Mouse (Mus musculus) urinary bladder, postnatal 14 days (tissue): ENCODE results near the gene Ly6g6e.
"Not testable (repeated sequence)": the region's sequence is repeated elsewhere in the genome, so short reads cannot be mapped to it uniquely, and the experiment has no call there.

Source experiments
- DNase-seq: peaks from one replicate; pipeline ENCODE4 v3.0.0; 2021; ENCODE audit warnings: low spot score

Ly6g6e gene

DNA sequence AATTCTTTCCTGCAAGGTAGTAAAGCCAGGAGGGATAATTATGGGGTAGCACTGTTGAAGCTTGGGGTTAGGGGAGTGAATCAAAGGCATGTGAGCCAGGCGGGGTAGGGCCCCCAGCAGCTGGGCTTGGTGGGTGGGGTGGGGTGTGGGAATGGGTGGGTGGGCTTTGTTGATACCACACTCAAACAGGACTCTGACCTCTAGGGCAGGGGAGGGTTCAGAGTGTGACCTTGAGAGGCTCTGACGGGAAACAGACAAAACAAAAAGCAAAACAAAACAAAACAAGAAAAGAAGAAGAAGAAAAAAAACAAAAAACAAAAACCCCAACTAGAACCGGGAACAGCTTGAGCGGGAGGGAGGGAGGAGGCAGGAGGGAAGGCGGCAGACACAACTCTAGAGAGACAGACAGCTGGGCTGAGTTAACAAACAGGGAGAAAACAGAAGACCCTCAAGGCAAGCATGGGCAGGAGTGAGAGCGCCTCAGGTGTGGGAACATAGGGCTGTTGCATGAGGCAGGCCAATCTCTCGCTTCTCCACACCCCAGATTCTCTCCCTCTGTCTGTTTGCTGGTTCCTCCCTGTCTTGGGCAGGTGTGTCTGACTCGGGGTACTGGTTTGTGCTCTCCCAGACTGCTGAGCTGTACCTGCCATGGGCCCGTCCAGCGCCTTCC is at the start of gene Ly6g6e:
Ly6g6e (plus strand) TSS at position 396 of the 670 bp plus-strand sequence.
- no peak for DNase-seq

DNA sequence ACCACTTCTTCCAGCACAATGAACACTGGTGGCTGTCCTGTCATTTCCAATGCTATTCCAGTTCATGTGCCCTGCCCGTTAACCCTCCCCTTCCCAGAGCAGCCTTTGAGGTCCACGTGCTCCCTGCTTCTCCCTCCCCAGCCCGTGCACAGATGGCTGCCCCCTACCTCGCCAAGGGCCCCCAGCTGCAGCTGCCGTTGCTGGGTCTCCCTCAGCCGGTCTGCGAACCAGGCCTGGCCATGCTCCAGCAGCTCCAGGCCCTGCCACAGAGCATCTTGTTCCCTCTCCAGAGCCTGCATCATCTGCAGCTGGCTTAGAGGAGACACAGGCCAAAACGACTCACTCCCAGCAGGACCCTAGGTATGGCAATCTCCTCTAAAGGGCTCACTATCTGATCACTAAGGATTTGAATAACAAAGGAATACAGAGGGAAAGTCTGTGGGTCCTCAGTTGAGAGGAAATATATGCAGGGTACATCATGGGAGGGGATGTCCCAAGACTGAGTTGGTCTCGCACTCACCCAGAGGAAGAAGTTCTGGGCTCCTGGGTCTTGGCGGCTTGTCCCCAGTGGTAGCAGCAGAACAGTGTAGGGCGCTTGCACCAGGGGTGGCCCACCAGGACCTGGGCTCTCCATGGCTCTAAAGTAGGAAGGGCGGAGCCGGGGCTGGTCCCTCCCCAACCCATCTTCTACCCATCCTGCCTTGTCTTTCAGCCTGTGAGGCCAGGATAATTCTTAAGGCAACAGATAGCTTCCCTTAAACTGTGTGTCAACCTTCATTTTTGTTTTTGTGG is 49.2 kb upstream of the Ly6g6e start, which contains the start of gene Sapcd1:
Sapcd1 (minus strand) TSS at position 740 of the 792 bp plus-strand sequence.
- DNase-seq: no peak

DNA sequence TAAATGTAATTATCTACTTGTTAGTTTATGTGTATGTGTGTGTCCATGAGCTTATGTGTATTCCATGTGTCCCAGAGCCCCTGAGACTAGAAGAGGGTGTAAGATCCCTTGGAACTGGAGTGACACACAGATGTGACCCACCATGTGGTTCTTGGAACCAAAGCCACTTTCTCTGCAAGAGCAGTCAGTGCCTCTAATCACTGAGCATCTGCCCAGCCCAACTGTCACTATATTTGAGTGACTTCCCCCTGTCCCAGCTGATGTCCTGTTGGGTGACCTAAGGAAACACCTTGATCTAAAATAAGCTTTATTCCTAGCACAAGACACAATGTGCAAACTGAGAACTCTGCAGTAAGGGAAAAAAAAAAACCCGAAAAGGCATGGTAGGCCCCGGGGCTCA is 48.4 kb upstream of the Ly6g6e start:
- no peak for DNase-seq

DNA sequence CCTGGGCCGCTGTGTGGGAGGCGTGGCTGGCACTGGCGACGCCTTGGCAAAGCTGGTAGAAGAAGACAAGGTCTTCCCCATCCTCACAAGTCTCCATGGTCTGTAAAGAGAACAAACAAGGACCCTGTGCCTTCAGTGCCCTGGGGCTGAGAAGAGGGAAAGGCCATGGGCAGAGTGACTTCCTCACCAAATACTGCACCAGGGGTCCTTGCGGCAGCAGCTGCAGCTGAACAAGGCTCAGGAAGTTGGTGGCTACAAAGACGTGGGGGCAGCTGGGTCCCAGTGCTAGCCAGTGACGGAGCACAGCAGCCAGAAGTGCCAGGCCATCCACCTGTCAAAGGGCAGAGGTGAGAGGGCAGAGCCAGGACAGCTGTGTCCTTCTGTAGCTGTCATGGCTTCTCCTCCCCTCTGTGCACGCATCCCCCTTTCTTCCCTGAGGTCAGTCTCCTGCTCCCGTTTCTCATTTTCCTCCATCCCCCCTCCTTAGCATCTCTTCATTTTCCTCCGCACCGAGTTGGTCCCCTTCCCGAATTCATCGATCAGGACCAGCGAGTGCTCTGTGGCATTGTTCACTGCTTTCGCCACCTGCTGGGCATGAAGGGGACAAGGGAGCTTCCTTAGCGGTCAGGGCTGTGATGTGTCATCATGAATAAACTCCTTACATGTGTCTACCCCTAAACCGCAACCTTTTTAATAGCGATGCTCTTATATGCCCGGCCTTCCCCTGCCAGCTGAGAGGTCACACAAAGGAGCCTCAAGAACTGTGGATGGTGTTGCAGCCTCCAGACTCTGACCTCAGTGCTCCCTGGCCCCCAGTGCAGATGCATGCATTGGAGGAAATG is 46.8 kb upstream of the Ly6g6e start:
- DNase-seq: no peak

DNA sequence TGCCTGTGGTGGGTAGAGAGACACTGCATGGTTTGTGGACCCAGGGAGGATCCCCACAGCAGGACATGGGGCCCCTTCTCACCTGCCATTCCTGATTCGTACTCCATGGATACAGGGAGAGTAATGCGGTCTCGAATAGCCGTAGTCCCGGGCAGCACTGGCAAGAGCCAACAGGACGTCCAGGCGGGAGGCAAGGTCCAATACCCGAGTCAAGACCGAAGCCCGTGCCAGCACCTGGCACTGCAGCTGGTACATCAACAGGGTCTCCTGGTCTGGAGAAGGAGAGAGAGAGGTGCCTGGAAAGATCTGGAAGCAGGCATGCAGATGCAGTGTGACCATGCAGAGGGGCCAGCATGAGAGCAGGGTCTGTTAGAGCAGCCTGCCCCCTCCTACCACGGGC is 45.4 kb upstream of the Ly6g6e start:
- no peak for DNase-seq

DNA sequence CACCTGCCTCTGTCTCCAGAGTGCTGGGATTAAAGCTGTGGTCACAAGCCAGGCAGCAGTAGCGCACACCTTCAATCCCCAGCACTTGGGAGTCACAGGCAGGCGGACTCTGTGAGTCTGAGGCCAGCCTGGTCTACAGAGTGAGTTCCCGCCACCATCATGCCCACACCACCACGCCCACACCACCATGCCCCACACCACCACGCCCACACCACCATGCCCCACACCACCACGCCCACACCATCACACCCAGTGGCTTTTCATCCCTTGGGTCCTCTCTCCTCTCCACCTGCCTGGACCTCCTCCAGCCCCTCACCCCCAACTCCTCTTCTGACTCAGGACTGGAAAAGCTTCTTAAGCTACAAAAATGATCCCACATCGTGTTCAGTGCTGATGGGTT is 44.8 kb upstream of the Ly6g6e start:
- DNase-seq: no peak

DNA sequence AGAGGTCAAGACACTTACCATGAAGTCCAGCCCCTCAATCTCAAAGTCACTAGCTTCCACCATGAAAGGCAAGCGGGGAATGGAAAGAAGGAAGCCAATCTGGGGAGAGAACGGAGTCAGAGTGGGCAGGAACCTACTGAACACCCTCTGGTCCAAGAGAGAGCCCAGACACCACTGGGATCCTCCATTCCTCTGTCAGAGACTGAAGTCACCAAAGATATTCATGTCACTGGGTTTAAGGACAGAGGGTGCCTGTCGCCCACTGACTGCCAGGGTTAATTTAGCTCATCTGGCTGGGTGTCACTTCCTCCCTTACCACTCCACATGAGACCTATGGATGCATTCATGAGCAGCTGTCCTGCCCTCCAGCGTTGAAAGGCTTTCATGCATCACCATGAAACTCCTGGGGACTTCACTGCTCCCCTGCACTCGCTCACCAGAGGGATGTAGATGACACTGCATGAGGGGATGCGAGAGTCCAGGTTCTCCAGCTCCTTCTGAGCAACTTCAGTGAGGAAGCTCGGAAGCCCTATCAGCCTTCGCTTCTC is 44.3 kb upstream of the Ly6g6e start:
- DNase-seq: no peak

DNA sequence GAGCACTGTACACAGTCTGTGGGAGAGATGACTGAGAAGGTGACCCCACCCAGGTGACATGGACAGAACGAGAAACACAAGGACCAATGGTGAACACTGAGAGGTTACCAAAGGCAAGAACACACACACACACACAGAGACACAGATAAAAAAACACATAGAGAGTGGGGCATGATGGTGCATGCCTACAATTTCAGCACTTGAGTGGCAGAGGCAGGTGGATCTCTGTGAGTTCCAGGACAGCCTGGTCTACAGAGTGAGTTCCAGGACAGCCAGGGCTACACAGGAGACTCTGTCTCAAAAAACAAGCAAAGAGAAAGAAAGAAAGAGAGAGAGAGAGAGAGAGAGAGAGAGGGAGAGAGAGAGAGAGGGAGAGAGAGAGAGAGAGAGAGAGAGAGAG is 43.0 kb upstream of the Ly6g6e start:
- not testable (repeated sequence) for DNase-seq

DNA sequence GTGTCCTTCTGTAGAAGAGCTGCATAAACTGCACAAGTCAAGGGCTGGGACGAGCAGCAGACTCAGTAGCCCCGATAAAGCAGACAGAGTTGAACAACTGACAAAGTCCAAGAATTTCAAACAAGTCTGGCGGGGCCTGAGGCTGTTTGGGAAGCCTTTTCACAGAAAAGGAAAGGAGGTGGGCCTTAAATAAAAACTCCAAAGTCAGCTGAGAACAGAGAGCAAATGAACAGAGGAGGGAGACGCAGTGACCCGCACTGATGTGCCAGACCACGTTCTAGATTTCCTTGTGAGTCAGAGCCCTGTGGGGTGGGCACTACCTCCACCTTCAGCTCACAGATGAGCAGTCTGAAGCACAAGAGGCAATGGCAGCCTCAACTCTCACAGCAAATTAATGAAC is 41.8 kb upstream of the Ly6g6e start:
- no peak for DNase-seq

DNA sequence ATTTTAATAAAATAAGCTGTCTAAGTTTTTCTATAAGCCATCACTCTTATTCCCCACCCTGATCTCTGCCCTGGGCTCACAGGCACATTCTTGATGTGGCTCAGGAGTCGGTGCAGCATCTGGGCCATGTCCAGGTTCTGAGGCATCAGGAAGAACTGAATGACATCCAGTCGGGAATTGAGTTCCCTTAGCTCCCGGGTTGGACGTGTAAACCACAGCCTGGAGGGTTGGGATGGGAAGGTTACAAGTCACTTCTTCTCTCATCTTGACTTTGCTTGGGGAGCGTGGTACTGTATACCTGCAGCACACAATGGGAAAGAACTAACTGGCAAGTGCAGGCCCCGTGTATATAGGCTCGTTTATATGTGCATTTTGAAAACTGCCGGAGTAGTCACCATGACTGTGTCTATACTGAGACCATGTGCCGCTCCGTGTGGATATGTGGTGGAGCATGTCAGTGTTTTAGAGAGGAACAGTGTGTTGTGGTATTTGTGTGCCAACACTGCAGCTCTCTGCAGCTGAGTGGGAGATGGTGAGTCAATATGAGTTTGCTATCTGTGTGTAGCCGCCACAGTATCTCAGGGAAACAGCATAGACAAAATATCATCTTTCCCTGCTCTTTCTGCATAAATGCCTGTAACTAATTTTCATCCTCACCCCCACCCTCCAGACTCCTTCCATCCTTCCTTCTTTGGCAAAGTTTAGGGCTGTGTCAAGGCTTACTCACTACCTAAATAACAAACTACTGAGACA is 37.4 kb upstream of the Ly6g6e start:
- no peak for DNase-seq

DNA sequence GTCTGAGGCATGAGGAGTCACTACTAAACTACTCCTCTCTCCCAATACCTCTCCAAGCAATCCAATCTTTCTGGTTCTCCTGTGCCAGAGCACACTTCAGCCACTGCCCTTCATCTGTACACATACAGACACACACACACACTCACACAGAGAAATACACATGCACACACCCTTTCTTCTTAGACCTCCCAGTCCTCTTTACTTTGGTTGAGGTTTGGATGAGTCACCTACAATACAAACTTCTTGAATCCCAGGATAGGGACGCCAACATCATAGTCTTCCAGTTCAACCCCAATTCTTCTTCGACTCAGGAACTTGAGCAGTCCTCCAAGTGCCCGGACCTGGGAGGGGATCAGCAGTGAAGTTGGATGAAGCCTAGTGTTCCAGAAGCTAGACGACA is 32.9 kb upstream of the Ly6g6e start:
- no peak for DNase-seq

DNA sequence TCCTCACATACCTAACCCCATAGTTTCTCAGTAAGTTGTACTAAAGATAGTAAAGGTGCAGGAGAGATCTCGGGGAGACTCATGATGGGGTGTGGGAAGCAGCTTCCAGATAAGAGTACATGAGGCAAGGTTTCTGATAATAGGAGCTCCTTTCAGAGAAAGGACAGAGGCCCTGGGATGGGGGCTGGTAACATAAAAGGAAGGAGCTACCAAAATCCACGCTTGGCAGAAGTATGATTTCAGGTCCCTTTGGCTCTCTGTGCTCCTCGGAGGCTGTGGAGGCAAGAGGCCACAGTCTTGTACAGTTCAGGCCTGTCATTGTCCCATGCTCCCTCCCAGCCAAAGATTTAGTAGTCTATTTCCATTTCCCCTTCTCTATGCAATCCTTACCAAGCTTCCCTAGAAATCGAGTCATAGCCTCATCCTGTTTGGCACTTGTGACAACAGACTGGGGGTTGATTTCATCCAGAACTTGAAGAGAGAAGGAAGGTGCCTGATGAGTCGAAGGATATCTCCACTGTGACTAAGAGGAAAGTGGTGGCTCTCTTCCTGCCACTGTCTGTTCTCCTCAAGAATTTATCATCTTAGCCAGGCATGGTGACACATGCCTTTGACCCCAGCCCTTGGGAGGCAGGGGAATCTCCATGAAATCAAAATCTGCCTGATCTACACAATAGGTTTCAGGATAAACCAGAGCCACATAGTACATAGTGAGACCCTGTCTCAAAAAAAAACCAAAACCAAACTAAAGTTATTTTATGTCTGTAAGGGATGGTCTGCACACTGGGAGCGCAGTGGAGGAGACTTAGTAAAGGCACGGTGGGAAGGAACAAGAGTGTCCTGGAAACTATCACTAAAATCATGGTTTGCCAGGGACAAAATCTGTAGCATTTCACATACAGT is 31.5 kb upstream of the Ly6g6e start:
- no peak for DNase-seq

DNA sequence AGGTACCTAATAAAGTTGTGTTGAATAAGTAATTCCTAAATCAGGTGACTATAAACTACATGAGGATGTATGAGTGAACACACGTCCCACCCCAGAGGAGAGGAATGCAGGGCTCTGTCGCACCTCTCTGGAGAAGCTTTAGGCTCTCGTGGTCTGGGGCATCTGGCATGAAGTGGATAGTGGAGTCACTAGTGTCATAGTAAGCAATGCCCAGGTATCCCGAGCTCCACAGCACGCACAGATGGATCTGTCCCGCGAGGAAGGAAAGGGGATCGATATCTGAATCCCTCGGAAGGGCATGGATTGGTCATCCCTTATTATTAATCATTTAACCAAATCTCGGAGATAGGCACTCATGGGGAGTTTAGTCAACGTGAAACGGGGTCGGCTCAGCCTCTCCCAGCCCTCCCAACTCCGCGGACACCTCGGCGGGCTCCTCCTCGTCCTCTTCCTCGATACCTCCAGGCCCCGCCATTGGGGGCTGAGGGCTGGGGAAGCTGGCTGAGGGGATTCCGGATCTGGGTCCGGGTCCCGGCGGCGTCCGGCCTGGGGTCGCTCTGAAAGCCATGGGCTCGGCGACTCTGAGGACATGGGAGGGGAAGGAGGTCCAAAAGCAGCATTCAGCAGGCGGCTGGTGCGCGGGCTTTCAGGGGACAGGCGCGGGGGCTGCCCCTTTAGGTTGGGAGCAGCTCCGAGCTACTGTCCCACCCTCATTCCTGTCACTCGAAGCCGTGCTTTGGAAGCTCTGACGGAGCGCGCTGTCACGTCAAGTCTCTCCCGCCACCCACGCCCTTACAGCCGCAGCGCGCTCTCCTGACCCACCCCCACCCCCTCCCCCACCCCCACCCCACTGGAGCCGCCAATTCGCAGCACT is 30.7 kb upstream of the Ly6g6e start:
- no peak for DNase-seq

DNA sequence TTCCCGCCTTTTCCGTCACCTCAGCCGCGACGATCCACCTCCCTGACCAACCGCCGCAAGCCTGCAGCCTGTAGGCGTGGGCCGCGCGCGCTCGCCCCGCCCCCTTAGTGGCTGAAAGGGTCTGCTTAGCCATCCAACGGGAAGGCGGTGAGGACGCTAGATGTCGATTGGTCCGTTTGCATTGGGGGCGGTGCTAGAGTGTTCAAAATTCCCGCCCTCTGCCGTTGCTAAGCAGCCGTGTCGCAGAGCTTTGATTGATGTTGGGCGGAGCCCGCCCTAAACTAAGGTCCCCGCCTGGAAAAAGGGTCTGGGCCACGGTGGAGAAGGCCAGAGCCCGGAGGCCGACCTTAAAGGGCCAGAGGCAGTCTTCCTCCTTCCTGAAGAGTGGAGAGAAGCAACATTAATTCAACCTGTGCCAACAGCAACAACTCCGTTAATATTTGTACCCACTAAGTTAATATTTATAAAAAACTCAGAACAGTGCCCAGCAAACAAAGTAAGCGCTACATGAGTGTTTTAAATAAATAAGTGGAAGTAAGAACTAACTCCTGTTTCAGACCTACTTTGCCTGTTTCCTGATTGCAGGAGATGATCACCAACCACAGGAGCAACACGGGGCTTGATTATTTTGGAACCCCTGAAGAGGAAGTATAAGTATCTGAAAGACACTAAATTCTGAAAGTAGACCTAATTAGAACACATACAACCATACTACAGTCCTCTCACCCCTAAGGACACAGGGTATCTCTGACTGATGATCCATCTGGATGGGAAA is 29.8 kb upstream of the Ly6g6e start, which contains the start of gene Msh5:
Msh5 (minus strand) TSS at position 65 of the 775 bp plus-strand sequence.
- peak; percentile 97 for DNase-seq

DNA sequence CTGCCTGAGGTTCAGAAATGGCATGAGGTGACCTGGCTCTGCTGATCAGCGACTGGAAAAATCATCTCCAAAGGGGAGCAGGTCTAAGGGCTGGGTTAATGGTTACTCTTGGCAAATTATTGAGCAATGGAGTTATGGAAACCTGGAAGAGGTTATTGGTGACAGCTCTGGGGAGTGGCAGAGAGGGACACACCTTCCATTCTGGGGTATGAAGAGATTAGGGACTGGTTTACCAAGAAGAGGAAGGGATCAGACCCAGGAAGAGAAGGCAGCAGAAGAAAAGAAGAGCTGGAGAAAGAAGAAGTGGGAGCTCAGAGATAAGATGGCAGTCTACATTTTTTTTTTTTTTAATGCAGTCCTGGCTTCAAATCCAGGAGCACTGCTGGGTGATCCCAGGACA is 29.0 kb upstream of the Ly6g6e start:
- DNase-seq: no peak

DNA sequence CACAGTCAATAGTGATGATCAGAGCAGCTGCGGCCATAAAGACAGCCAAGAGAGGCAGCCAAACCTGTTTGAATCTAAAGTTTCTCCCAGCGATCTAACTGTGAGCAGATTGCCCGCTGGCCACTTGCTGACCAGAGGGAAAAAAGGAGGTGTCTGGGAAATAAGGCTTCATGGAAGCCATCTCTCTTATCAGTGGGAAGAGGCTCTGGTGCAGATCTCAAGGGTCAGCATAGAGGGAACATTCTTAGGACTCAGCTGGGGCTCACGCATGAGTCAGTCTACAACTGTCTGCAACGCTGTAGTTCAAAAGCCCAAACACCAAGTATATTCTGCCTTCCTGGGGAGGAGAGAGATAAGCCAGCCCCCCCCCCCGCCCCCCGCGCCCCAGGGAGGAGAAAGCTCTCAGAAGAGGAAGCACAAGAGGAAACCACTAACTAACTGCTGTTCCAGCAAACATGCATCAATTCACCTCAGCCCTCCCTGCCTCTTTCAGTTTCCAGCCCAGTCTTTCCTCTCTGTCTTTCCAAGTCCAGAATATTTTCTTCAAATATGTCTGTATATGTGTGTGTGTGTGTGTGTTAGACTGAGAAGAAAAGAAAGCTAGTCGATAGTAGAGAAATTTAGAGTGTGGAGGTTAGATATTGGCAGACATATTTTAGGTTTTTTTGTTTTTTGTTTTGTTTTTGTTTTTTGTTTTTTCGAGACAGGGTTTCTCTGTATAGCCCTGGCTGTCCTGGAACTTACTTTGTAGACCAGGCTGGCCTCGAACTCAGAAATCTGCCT is 28.4 kb upstream of the Ly6g6e start:
- peak; percentile 26 for DNase-seq

DNA sequence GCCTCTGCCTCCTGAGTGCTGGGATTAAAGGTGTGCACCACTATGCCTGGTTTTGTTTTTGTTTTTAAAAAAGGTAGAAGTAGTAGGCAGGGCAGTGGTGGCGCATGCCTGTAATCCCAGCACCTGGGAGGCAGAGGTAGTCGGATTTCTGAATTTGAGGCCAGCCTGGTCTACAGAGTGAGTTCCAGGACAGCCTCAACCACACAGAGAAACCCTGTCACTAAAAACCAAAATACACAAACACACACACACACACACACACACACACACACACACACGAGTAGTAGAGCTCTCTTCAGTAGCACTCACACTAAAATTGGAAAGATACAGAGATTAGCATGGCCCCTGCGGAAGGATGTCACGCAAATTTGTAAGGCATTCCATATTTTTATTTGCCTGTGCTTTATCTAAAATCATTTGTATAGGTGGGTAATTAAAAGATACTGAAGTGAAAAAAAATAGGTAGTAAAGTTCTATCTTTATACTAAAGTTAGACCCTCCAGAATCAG is 27.7 kb upstream of the Ly6g6e start:
- no peak for DNase-seq

DNA sequence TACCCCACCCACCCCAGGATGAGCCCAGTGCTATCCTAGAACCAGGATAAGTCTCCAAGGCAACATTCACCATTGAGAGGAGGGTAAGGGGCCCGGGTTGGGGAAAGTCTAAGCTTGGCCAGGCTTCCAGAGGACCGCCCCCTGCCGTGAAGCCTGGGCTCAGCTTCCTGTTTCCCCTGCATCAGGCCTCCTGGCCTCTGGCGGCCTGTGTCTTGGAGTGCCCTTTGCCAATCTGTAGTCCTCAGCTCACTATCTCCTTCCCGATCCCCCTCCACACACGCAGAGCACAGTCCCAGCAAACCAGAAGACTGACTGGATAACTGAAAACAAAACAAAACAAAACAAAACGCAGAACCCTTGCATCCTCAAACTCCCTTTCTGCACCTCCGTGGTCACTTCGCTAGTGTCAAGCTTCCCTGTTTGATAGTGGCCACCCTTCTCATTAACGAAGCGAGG is 27.1 kb upstream of the Ly6g6e start, which contains the start of gene Clic1:
Clic1 (plus strand) TSS at position 406 of the 456 bp plus-strand sequence.
- peak; percentile 56 for DNase-seq
